Mouse (Mus musculus) limb, embryonic 12.5 days (tissue): ENCODE results near the gene Foxp2. TPM values are rescaled to one million over a fixed set of nuclear protein-coding genes. Genes with fewer than 3 reads are reported as not detected.

Experiments
- microRNA-seq: library from miRNA; unstranded; fragments of <30 nt; microRNA quantifications from one replicate; pipeline ENCODE4, GENCODE M21; 2017
- polyA plus RNA-seq: library from polyadenylated mRNA; unstranded; fragments of >200 nt; fragmentation: Nextera tagmentation; extraction: Ambion mirVana; gene quantifications from 2 replicates; pipeline ENCODE4 v1.2.1, GENCODE M21; 2016

The Foxp2 gene
- polyA plus RNA-seq, 1 experiment from 2014 or later = 26.8 TPM

Small RNA genes lying within 50 kb of the gene (microRNA-seq; reads per million reads assigned to microRNA genes)
- not detected for gene Gm25470

Other genes starting within 250 kb of the Foxp2 start
- gene Ppp1r3a, start 146.1 kb upstream of the Foxp2 start, polyA plus RNA-seq = 0.08 and 0.18 TPM in 2 replicates